Mouse (Mus musculus): ENCODE measurements at regions not wholly inside any gene's neighbourhood (a gene's known extent, or its start where the extent isn't known, plus 50 kb on each side); places are given as distances from the start of the nearest gene placed in this dataset.

GRCm38 (mm10) chr2:116990106-116990505, 111.6 kb downstream of the Tmco5 start:
- Histone ChIP-seq H3K4me1 (peaks cover 67% of the 10 kb centered on the region), H3K36me3 (replicated peaks; ENCODE audit: low read length) (no peaks in the 10 kb centered on the region), H3K4me3 (replicated peaks) (no peak overlapping the region), H3K27me3 (replicated peaks) (no peaks in the 10 kb centered on the region), H3K9me3 (no peaks in the 10 kb centered on the region)
- no peak for TF ChIP-seq GATA1 (IDR thresholded peaks at IDR 0.05; ENCODE audit: borderline replicate concordance, low read length)
- TF ChIP-seq FLI1 (IDR thresholded peaks at IDR 0.05; ENCODE audit: low read length) = no peak

- Histone ChIP-seq H3K9me3 (no peaks in the 10 kb centered on the region), H3K4me3 (replicated peaks) (no peak overlapping the region), H3K4me1 (peaks cover 70% of the 10 kb centered on the region), H3K27me3 (replicated peaks) (no peaks in the 10 kb centered on the region), H3K36me3 (replicated peaks; ENCODE audit: low read length) (no peaks in the 10 kb centered on the region)
- TF ChIP-seq GATA1 (IDR thresholded peaks at IDR 0.05; ENCODE audit: borderline replicate concordance, low read length) (no peak), FLI1 (IDR thresholded peaks at IDR 0.05; ENCODE audit: low read length) (no peak)
These were observed 113.1 kb downstream of the Tmco5 start for GRCm38 (mm10) chr2:116991561-116992042.

DNA sequence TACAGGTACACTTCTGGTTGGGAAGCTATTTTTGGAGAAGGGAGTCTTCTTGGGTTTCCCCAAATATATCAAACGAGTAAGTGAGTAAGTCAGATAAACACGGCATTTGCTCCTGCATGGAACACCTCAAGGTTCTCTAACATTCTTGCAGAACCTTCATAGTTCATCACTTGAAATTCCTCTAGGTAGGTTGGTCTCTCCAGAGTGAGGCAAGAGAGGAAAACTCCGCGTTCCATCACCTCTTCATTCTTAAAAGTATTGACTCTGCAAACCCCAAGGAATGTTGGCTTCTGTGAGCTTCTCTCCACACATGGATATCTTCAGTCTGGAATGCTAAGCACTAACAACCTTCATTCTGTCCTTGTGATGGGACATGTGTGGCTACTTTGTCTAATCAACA, 115.2 kb downstream of the Tmco5 start:
- no peak for TF ChIP-seq FLI1 (IDR thresholded peaks at IDR 0.05; ENCODE audit: low read length)
- TF ChIP-seq GATA1 (IDR thresholded peaks at IDR 0.05; ENCODE audit: borderline replicate concordance, low read length) = no peak
- Histone ChIP-seq H3K4me3 (replicated peaks) (no peak overlapping the region), H3K9me3 (no peaks in the 10 kb centered on the region), H3K4me1 (peaks cover 89% of the 10 kb centered on the region), H3K27me3 (replicated peaks) (no peaks in the 10 kb centered on the region), H3K36me3 (replicated peaks; ENCODE audit: low read length) (no peaks in the 10 kb centered on the region)

GRCm38 (mm10) chr2:116996302-116996701, 117.8 kb downstream of the Tmco5 start:
- no peaks in the 10 kb centered on the region for H3K9me3 ChIP-seq

GRCm38 (mm10) chr2:116998822-116999221, 120.3 kb downstream of the Tmco5 start:
- H3K27me3 ChIP-seq (replicated peaks) = no peaks in the 10 kb centered on the region
- H3K4me3 ChIP-seq (replicated peaks) = peak overlapping the region; percentile 67
- TF ChIP-seq GATA1 (IDR thresholded peaks at IDR 0.05; ENCODE audit: borderline replicate concordance, low read length) = peak; percentile 97
- no peak for TF ChIP-seq FLI1 (IDR thresholded peaks at IDR 0.05; ENCODE audit: low read length)

More at GRCm38 (mm10) chr2:116996302-116996701, 117.8 kb downstream of the Tmco5 start:
- Histone ChIP-seq H3K4me1 (peaks cover 89% of the 10 kb centered on the region), H3K4me3 (replicated peaks) (no peak overlapping the region), H3K27me3 (replicated peaks) (no peaks in the 10 kb centered on the region), H3K36me3 (replicated peaks; ENCODE audit: low read length) (no peaks in the 10 kb centered on the region)
- TF ChIP-seq GATA1 (IDR thresholded peaks at IDR 0.05; ENCODE audit: borderline replicate concordance, low read length) (no peak), FLI1 (IDR thresholded peaks at IDR 0.05; ENCODE audit: low read length) (no peak)

DNA sequence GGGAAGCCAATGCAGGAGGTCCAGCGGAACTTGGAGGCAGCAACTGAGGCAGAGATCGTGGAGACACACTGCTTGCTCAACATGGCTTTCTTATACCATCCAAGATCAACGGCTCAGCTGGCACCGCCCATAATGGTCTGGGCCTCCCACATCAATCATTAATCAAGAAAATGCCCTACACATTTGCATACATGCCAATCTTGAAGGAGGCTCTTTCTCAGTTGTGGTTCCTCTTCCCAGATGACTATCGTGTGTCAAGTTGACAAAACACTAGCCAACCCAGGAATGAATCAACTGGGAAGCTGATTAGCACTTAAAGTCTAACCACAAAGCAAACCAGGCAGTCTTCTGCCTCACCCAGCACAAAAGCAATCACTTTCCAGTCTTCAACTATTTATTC, 121.1 kb downstream of the Tmco5 start:
- no peaks in the 10 kb centered on the region for H3K9me3 ChIP-seq
- H3K36me3 ChIP-seq (replicated peaks; ENCODE audit: low read length) = no peaks in the 10 kb centered on the region
- H3K4me3 ChIP-seq (replicated peaks) = peak overlapping the region; percentile 78
- H3K4me1 ChIP-seq = peaks cover 78% of the 10 kb centered on the region
- TF ChIP-seq GATA1 (IDR thresholded peaks at IDR 0.05; ENCODE audit: borderline replicate concordance, low read length) (no peak), FLI1 (IDR thresholded peaks at IDR 0.05; ENCODE audit: low read length) (no peak)
- no peaks in the 10 kb centered on the region for H3K27me3 ChIP-seq (replicated peaks)

More at GRCm38 (mm10) chr2:116998822-116999221, 120.3 kb downstream of the Tmco5 start:
- Histone ChIP-seq H3K36me3 (replicated peaks; ENCODE audit: low read length) (no peaks in the 10 kb centered on the region), H3K9me3 (no peaks in the 10 kb centered on the region), H3K4me1 (peaks cover 81% of the 10 kb centered on the region)

DNA sequence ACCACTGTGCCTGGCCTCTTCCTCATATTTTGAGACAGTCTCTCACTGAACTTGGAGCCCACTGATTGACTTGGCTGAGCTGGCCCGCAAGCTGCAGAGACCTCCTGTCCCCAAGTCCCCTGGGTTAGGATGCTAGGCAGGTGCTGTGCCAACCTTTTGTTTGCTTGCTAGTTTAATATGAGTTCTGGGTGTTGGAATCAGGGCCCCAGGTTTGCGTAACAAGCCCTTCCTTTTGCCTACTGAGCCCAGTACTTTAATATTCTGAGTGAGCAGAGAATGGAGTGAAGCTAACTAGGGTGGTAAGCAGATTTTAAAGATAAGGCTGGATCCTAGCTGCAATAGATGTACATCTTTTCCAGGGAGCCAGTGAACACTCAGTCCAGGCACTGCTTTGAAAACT, 117.2 kb upstream of the Spred1 start:
- Histone ChIP-seq H3K4me1 (peaks cover 52% of the 10 kb centered on the region), H3K4me3 (replicated peaks) (no peak overlapping the region), H3K36me3 (replicated peaks; ENCODE audit: low read length) (no peaks in the 10 kb centered on the region)

DNA sequence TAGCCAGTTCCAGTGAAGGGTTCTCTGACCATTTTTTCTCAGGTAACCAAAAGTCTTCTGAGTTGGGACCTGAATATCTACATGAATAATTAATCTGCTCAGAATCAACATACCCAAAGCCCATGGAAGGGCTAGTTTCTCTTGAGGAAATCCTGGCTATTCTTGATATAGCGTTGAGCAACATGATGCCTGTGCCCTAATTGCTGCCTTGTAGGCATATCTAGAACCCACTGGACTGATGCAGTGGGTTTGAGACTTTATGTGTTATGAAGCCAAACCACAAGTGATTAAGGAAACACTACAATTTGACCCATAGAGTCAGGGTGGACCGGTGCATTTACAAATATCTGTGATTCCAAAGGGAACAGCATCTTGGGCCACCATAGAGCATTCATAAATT, 114.3 kb upstream of the Spred1 start:
- Histone ChIP-seq H3K36me3 (replicated peaks; ENCODE audit: low read length) (no peaks in the 10 kb centered on the region), H3K27me3 (replicated peaks) (no peaks in the 10 kb centered on the region), H3K9me3 (no peaks in the 10 kb centered on the region), H3K4me1 (peaks cover 42% of the 10 kb centered on the region), H3K4me3 (replicated peaks) (no peak overlapping the region)
- TF ChIP-seq FLI1 (IDR thresholded peaks at IDR 0.05; ENCODE audit: low read length) (no peak), GATA1 (IDR thresholded peaks at IDR 0.05; ENCODE audit: borderline replicate concordance, low read length) (no peak)

More for the DNA sequence above, 117.2 kb upstream of the Spred1 start:
- Histone ChIP-seq H3K27me3 (replicated peaks) (no peaks in the 10 kb centered on the region), H3K9me3 (no peaks in the 10 kb centered on the region)
- TF ChIP-seq GATA1 (IDR thresholded peaks at IDR 0.05; ENCODE audit: borderline replicate concordance, low read length) (no peak), FLI1 (IDR thresholded peaks at IDR 0.05; ENCODE audit: low read length) (no peak)

DNA sequence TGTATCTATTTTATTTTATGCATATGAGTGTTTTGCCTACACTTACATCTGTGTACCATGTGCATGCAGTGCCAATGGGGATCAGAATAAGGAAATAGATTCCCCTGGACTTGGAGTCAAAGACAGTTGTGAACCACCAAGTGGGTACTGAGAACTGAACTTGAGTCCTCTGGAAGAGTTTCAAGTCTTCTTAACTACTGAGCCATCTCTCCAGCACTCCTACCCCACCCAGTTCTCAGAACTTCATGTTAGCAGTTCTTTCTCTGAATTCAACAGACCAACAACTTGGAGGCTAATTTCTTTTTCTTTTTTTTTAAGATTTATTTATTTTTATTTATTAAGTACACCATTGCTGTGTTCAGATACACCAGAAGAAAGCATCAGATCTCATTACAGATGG, 112.3 kb upstream of the Spred1 start:
- H3K27me3 ChIP-seq (replicated peaks) = no peaks in the 10 kb centered on the region
- no peak overlapping the region for H3K4me3 ChIP-seq (replicated peaks)
- no peaks in the 10 kb centered on the region for H3K36me3 ChIP-seq (replicated peaks; ENCODE audit: low read length)
- H3K4me1 ChIP-seq = peaks cover 40% of the 10 kb centered on the region
- no peaks in the 10 kb centered on the region for H3K9me3 ChIP-seq
- TF ChIP-seq FLI1 (IDR thresholded peaks at IDR 0.05; ENCODE audit: low read length) = no peak

GRCm38 (mm10) chr2:117010001-117010400, 111.2 kb upstream of the Spred1 start:
- peaks cover 41% of the 10 kb centered on the region for H3K4me1 ChIP-seq
- H3K4me3 ChIP-seq (replicated peaks) = no peak overlapping the region
- TF ChIP-seq FLI1 (IDR thresholded peaks at IDR 0.05; ENCODE audit: low read length) (no peak), GATA1 (IDR thresholded peaks at IDR 0.05; ENCODE audit: borderline replicate concordance, low read length) (no peak)

GRCm38 (mm10) chr2:117010942-117011341, 110.2 kb upstream of the Spred1 start:
- H3K27me3 ChIP-seq (replicated peaks) = no peaks in the 10 kb centered on the region
- no peak for TF ChIP-seq FLI1 (IDR thresholded peaks at IDR 0.05; ENCODE audit: low read length)
- no peaks in the 10 kb centered on the region for H3K9me3 ChIP-seq
- no peak overlapping the region for H3K4me3 ChIP-seq (replicated peaks)
- peaks cover 47% of the 10 kb centered on the region for H3K4me1 ChIP-seq
- no peaks in the 10 kb centered on the region for H3K36me3 ChIP-seq (replicated peaks; ENCODE audit: low read length)

More at GRCm38 (mm10) chr2:117010001-117010400, 111.2 kb upstream of the Spred1 start:
- H3K27me3 ChIP-seq (replicated peaks) = no peaks in the 10 kb centered on the region
- H3K9me3 ChIP-seq = no peaks in the 10 kb centered on the region
- H3K36me3 ChIP-seq (replicated peaks; ENCODE audit: low read length) = no peaks in the 10 kb centered on the region

Data from megakaryocyte, embryonic 14.5 days (primary cell).